Mouse (Mus musculus): Measurements from ENCODE around the gene Fam98c.

- TF ChIP-seq CTCF (IDR thresholded peaks at IDR 0.05; ENCODE audit: borderline replicate concordance, extremely low read depth, insufficient read depth, insufficient read length): no peak
- TF ChIP-seq POLR2A (IDR thresholded peaks at IDR 0.05; ENCODE audit: borderline replicate concordance, extremely low read depth, insufficient read depth, insufficient read length, poor library complexity, severe bottlenecking): no peak
Measured at GRCm38 (mm10) chr7:29168791-29169230, 12.8 kb upstream of the Fam98c start.
